Mouse (Mus musculus): ENCODE measurements around the gene Hbb-y.

GRCm38 (mm10) chr7:103813766-103814165, 39.2 kb downstream of the Hbb-y start, which contains the start of gene Hbb-bt:
- TF ChIP-seq CTCF (IDR thresholded peaks at IDR 0.05; ENCODE audit: insufficient read depth, low read depth, low read length): no peak
- TF ChIP-seq POLR2A (IDR thresholded peaks at IDR 0.05; ENCODE audit: insufficient read depth, low read depth, low read length): no peak

All from olfactory bulb, adult 2 months (tissue).